Mouse (Mus musculus): Measurements from ENCODE around the gene Igsf8. TPM values are rescaled to one million over a fixed set of nuclear protein-coding genes. Genes with fewer than 3 reads are reported as not detected.

The Igsf8 gene
- polyA plus RNA-seq, 1 experiment from 2014 or later = 148 TPM

DNA sequence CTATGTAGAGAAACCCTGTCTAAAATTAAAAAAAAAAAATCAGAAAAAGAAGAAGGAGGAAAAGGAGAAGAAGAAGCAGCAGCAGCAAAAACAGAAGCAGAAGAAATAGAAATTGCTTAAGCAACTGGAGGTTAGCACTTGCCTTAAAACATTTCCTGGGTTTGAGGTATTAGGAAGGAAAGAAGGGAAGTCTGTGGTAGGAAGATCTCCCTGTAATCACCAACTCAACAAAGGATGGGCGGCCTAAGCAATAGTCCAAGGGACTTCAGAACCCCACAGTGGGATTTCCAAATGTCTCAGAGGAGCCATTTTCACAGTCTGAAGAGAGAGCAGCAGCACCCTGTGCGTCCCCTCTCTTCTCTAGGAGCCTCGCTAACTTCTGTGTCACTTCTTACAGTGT lies 91.0 kb downstream of the Igsf8 start:
- no peak for TF ChIP-seq CTCF (IDR thresholded peaks at IDR 0.05)
- in situ Hi-C loops (cut with MboI; ENCODE audit: low pct_unique_long_range_greater_than_20kb) = no loop called here
- ATAC-seq = no peak
- H3K27me3 ChIP-seq = peaks cover 7% of the 10 kb centered on the region
- no peak for DNase-seq (ENCODE audit: low read depth, low spot score)
- ChIA-PET POLR2A (no interaction called here), CTCF (no interaction called here)

GRCm38 (mm10) chr1:172355336-172355735 lies 93.9 kb downstream of the Igsf8 start:
- peaks cover 18% of the 10 kb centered on the region for H3K27me3 ChIP-seq
- in situ Hi-C loops (cut with MboI; ENCODE audit: low pct_unique_long_range_greater_than_20kb) = no loop called here

DNA sequence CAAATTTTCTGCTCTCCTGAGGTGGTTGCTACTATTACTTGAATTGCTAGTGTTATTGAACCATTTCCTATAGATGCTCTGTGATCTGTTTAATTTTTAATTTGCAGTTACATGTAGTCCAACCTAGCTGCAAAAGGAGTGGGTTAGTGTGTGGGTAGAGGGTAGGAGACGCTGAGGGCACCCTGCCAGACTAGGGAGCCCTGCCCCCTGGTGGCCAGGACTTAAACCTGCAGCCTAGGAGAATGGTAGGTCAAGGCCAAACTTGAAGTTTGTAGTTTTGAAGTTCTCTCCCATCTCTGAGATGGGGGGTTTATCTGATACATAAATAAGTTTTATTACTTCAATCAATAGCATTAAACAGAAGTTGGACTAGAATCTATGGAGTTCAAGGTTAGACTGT lies 96.1 kb downstream of the Igsf8 start:
- DNase-seq (ENCODE audit: low read depth, low spot score) = no peak
- H3K27me3 ChIP-seq = peaks cover 21% of the 10 kb centered on the region
- POLR2A ChIA-PET = interaction anchor here (0.7 kb wide), 1 partner anchor 9 kb away, joined by 3 read pairs; no protein-coding TSS in a partner anchor
- ATAC-seq = peak; percentile 67
- TF ChIP-seq CTCF (IDR thresholded peaks at IDR 0.05) = peak; percentile 94
- CTCF ChIA-PET = interaction anchor here (0.9 to 1.4 kb wide), 9 partner anchors 11 to 318 kb away, joined by 3 to 5 read pairs (median 3); no protein-coding TSS in a partner anchor
- in situ Hi-C loops (cut with MboI; ENCODE audit: low pct_unique_long_range_greater_than_20kb) = no loop called here

More at GRCm38 (mm10) chr1:172355336-172355735, 93.9 kb downstream of the Igsf8 start:
- no peak for ATAC-seq
- no peak for TF ChIP-seq CTCF (IDR thresholded peaks at IDR 0.05)
- no peak for DNase-seq (ENCODE audit: low read depth, low spot score)
- POLR2A ChIA-PET = no interaction called here
- CTCF ChIA-PET = interaction anchor here (2.1 kb wide), 1 partner anchor 31 kb away, joined by 6 read pairs; no protein-coding TSS in a partner anchor

DNA sequence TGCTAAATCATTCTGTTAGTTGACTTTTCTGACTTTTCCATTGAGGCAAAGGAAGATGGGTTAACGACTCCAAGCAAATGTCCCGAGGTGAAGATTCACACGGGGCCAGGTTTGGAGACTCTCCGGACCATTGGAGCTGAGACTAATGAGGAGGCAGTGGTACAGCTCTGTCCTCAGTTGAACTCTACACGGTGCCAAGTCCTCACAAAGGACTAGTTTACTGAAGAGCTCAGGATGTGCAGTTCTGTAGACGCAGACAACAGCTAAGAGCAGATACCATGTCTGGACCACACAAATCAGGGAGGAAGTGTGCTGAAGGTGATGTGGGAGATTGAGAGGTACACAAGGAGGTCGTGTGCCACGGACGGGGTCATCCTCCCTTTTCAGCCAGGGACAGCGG lies 96.9 kb downstream of the Igsf8 start:
- ATAC-seq (no peak), DNase-seq (ENCODE audit: low read depth, low spot score) (no peak)
- no peak for TF ChIP-seq CTCF (IDR thresholded peaks at IDR 0.05)
- ChIA-PET CTCF (interaction anchor here (1.0 to 1.4 kb wide), 5 partner anchors 11 to 311 kb away, joined by 3 to 5 read pairs (median 3); no protein-coding TSS in a partner anchor), POLR2A (no interaction called here)
- peaks cover 21% of the 10 kb centered on the region for H3K27me3 ChIP-seq
- in situ Hi-C loops (cut with MboI; ENCODE audit: low pct_unique_long_range_greater_than_20kb) = no loop called here

- CTCF ChIA-PET = interaction anchor here (1.1 to 2.8 kb wide), 6 partner anchors 8 to 40 kb away, joined by 3 to 10 read pairs (median 4); no protein-coding TSS in a partner anchor
- in situ Hi-C loops (cut with MboI; ENCODE audit: low pct_unique_long_range_greater_than_20kb) = loop anchor here (5.0 kb wide), 1 partner anchor 37 kb away; the partner anchor contains the start of gene Kcnj9
- peak; percentile 89 for TF ChIP-seq CTCF (IDR thresholded peaks at IDR 0.05)
- POLR2A ChIA-PET = no interaction called here
- peaks cover 10% of the 10 kb centered on the region for H3K27me3 ChIP-seq
- ATAC-seq = peak; percentile 89
- DNase-seq (ENCODE audit: low read depth, low spot score) = no peak
Measured at GRCm38 (mm10) chr1:172364684-172365083, 103.2 kb downstream of the Igsf8 start.

DNA sequence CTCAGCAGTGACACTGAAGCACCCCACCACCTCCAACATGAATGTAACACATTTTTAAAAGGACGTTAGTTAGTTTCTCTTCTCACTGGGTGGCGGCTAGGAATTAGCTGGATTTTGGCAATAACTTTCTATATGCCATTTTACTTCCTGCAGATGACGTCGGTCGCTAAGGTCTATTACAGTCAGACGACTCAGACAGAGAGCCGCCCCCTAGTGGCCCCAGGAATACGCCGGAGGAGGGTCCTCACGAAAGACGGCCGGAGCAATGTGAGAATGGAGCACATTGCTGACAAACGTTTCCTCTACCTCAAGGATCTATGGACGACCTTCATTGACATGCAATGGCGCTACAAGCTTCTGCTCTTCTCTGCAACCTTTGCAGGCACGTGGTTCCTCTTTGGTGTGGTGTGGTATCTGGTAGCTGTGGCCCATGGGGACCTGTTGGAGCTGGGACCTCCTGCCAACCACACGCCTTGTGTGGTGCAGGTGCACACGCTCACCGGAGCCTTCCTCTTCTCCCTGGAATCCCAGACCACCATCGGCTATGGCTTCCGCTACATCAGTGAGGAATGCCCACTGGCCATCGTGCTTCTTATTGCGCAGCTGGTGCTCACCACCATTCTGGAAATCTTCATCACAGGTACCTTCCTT lies 107.5 kb downstream of the Igsf8 start:
- ATAC-seq (no peak), DNase-seq (ENCODE audit: low read depth, low spot score) (no peak)
- in situ Hi-C loops (cut with MboI; ENCODE audit: low pct_unique_long_range_greater_than_20kb) = loop anchor here (5.0 kb wide), 1 partner anchor 42 kb away; the partner anchor contains the start of gene Kcnj9
- POLR2A ChIA-PET = no interaction called here
- CTCF ChIA-PET = interaction anchor here (0.9 to 1.8 kb wide), 2 partner anchors 11 to 55 kb away, joined by 3 to 5 read pairs; no protein-coding TSS in a partner anchor
- TF ChIP-seq CTCF (IDR thresholded peaks at IDR 0.05) = no peak
- H3K27me3 ChIP-seq = no peaks in the 10 kb centered on the region

Other genes with a start within 250 kb of the Igsf8 start
- gene Vangl2, start 233.2 kb upstream of the Igsf8 start, polyA plus RNA-seq (2021) = 11.5 TPM
- not detected for gene Nhlh1, start 204.1 kb upstream of the Igsf8 start, polyA plus RNA-seq (2021)
- 181 TPM for gene Copa, start 179.1 kb upstream of the Igsf8 start, polyA plus RNA-seq (2021)
- 144 TPM for gene Ncstn, start 178.8 kb upstream of the Igsf8 start, polyA plus RNA-seq (2021)
- 104 TPM for gene Pex19, start 134.9 kb upstream of the Igsf8 start, polyA plus RNA-seq (2021)
- 162 TPM for gene Dcaf8, start 113.6 kb upstream of the Igsf8 start, polyA plus RNA-seq (2021)
- 723 TPM for gene Pea15a, start 54.8 kb upstream of the Igsf8 start, polyA plus RNA-seq (2021)
- 4.2 TPM for gene Casq1, start 41.8 kb upstream of the Igsf8 start, polyA plus RNA-seq (2021)
- gene Atp1a4, start 3.2 kb upstream of the Igsf8 start, polyA plus RNA-seq (2021) = 0.06 TPM
- 0.69 TPM for gene Atp1a2, start 36.4 kb downstream of the Igsf8 start, polyA plus RNA-seq (2021)
- gene Kcnj9, start 67.7 kb downstream of the Igsf8 start, polyA plus RNA-seq (2021) = 0.08 TPM
- gene Kcnj10, start 79.6 kb downstream of the Igsf8 start, polyA plus RNA-seq (2021) = 0.04 TPM
- gene Pigm, start 114.9 kb downstream of the Igsf8 start, polyA plus RNA-seq (2021) = 6.6 TPM
- 0.08 TPM for gene Slamf9, start 213.7 kb downstream of the Igsf8 start, polyA plus RNA-seq (2021)
- gene Igsf9, start 220.1 kb downstream of the Igsf8 start, polyA plus RNA-seq (2021) = 11.0 TPM
- 609 TPM for gene Tagln2, start 238.4 kb downstream of the Igsf8 start, polyA plus RNA-seq (2021)

Measured in Patski (cell line).